Mouse (Mus musculus) erythroblast, embryonic 14.5 days (primary cell): ENCODE data around the gene Foxn3.

Experiments
- GATA1 ChIP-seq: IDR thresholded peaks from 2 replicates; pipeline ENCODE4 v1.6.1; 2012; ENCODE audit warnings: low read length, inconsistent platforms, mixed read lengths
- TAL1 ChIP-seq: IDR thresholded peaks from 3 replicates; pipeline ENCODE4 v1.6.1; 2012; ENCODE audit warnings: low read length, inconsistent platforms, mixed read lengths

GRCm38 (mm10) chr12:99408089-99408488 is 155.3 kb downstream of the Foxn3 start:
- TF ChIP-seq TAL1, result no peak
- TF ChIP-seq GATA1, result no peak
